Mouse (Mus musculus): Measurements from ENCODE around the gene Xaf1.

Xaf1 gene

DNA sequence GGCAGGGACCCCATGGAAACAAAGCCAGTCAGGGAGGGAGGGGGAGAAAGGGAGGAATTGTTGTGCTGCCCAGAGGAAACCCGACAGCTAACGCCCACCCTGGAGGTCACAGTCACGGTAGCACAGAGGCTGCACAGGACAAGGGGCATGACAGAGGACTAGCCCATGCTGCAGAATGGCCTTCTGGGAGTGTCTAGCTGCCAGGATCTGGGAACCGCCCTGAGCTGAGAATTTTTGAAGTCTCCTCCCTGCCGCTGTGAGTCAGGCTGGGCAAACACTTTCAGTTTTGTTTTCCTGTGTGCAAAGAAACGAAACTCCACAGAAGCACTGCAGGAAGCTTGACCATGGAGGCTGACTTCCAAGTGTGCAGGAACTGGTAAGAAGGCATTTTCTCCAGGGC is at the start of gene Xaf1:
Gene Xaf1 (plus strand): TSS at position 296 of the 400 bp plus-strand sequence.
- no peak for DNase-seq

- no peak for DNase-seq
Measured at GRCm38 (mm10) chr11:72255629-72256028, 45.8 kb upstream of the Xaf1 start.

GRCm38 (mm10) chr11:72256441-72256840 is 45.0 kb upstream of the Xaf1 start:
- DNase-seq, result no peak

DNA sequence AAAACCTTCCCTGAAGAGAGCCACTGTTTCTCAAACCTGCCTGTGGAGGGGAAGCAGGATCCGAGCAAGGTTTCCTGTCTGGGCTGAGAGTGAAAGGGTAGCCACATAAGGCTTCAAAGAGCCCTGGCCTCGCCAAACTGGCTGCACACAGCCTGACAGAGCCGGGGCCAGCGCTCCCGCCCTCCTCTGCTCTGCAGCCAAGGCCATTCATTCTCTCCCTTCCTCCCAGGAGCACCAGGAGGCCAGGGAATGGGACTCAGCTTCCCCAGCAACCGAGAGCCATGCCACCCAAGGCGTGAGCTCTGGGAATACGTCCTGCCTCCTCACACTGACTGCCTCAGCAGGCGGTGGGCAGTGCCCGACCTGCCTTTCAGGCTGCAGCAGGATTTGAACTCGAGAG is 35.9 kb upstream of the Xaf1 start:
- peak; percentile 30 for DNase-seq

DNA sequence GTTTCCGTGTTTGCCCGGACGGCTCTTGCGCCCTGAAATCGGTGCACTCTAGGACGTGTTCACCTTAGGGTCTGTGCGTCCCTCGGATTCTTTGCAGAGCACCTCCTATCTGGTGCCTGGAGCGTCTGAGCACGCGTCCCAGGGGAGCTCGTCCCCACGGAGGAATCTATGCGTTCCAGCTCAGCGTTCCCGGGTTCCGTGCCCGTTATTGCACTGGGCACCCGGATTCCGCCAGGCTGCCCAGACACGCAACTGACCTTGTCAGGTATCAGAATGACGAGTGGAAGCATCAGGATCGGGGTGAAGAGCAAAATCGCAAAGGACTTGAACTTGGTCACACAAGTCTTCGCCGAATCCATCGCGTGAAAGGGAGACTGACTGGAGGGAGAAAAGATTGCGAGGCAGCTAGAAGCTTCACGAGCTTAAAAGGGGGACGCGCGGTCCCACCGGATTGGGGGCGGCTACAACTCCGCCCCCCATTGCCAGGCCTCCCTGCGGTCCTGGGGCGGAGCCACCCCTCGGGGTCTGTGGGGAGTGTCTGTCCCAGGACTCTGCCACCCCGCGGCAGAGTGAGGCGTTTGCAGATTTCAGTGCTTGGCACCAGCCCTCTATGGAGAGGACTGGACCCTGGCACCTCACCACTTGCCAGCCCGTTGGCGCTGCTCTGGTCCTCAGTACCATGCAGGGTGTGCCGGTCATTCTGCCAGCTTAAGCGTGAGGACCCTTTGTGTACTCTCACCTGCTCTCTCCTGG is 35.0 kb upstream of the Xaf1 start:
- DNase-seq, result peak; percentile 68

DNA sequence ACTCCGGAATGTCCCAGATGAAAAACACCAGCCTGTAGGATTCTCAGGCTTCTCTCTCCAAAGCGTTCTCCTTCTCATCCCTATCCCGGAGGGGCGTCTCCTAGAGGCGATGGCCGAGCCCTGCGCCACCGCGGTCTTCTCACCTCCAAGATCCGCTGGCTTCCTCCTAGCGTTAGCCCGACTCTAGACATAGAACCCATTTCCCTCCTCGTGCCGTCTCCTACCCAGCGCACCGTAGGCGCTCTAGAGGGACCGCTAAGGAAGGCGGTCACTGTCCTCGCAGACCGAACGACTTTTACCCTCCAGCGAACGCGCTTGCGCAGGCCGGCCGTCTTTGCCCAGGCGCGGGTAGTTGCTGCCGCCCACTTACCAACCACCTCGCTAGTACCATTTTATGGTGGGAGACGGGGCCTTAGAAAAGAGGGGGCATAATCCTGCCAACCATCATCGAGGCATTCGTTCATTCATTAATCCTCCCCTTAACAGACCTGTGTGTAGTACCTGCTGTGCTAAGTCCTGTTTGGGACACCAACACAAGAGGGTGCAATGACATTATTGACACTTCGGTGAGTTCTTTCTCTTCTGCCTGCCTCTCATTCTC is 34.4 kb upstream of the Xaf1 start, which contains the start of gene Slc13a5:
Gene Slc13a5 (minus strand): TSS at position 263 of the 601 bp plus-strand sequence.
- no peak for DNase-seq

DNA sequence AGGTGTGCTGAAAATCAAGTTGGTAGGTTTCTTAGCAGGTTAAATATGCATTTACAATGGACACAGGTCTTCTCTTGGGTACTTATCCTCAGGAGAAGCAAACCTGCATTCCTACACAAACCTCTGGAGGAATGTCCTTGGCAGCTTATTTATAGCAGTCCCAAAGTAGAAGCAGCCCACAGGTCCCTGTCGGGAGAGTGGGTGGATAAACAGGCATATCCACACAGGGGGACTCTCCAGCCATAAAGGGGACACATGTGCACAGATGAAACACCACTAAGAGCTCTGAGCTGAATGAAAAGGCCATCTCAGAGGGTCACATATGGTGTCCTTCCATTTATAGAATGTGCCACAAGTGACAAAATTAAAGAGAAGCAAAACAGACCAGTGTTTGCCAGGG is 29.7 kb upstream of the Xaf1 start:
- DNase-seq, result no peak

DNA sequence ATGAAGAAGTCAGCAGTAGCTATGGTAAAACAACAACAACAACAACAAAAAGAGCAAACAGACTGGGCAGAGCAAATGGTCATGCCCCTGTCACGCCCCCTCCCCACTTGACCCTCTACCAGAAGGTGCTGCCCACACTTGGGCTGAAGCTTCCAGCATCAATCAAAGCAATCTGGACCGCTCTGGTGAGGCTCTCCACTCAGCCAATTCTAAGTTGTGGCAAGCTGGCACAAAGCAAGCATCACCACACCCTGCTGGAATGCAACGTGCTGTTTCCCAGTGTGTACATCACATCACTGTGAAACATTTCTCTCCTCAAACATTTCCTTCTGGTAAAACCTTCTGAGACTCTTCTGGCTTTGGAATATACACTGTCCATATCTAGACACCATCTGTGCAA is 28.1 kb upstream of the Xaf1 start:
- DNase-seq, result no peak

DNA sequence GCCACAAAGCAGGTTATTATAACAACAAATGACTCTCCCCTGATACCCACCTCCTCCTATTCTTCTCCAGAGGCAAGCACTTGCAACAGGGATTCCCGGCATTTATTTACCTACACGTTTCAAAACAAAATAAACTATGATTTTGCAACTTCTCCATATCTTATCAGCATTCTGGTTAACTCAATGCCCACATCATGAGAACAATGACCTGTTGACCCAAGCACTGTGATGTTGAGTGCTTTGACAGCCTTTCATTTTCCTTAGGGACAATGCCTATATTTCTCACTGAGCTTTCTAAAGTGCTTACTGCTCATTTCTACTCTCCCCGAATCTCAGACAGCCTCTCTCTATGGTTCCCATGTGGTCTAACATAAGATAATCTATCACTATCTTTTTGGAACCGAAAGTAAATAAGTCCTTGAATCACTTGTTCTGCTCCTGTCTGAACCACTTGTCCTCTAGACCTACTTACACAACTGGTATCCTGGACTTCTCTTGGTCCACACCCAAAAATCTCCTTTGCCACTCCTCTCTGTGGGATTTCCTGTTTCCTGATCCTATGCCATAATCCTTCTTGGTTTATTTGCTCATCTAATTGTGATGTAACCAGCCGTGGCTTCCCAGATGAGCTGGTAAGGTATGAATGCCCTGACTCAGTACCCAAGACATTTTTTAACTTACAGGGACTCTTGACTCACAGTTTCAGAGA is 20.1 kb upstream of the Xaf1 start:
- DNase-seq, result no peak

- no peak for DNase-seq
Measured at GRCm38 (mm10) chr11:72281852-72282400, 19.5 kb upstream of the Xaf1 start.

DNA sequence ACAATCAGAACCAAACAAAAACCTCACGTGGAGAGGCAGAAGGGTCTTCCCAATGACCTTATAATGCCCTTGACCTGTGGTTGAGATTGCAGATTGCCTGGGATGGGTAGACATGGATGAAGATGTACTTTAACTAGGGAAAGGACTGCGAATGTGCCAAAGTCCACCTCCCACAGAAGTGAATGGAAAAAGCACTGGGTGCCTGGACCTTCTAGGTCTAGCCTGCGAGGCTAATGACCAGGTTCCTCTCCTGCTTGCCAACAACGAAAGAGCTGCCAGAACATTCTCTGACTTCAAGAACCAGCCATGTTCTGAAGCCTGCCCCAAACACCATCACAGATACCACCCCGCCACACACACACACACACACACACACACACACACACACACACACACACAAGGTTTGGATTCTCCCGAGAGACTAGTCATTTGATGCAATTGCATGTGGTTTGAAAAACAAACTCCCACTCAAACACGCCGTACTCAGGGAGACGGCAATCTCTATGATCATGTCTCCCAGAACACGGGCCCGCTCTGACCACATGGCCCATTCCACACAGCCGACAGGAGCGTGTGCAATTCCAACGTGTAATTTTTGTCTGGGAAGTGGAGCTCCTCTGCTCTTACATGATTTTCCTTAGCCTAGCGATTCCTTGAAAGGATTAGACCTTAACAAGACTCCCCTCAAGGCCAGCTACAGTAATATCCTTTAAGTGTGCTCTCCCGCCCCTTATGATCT is 17.8 kb upstream of the Xaf1 start:
- no peak for DNase-seq

GRCm38 (mm10) chr11:72284532-72285182 is 16.8 kb upstream of the Xaf1 start:
- DNase-seq, result no peak

DNA sequence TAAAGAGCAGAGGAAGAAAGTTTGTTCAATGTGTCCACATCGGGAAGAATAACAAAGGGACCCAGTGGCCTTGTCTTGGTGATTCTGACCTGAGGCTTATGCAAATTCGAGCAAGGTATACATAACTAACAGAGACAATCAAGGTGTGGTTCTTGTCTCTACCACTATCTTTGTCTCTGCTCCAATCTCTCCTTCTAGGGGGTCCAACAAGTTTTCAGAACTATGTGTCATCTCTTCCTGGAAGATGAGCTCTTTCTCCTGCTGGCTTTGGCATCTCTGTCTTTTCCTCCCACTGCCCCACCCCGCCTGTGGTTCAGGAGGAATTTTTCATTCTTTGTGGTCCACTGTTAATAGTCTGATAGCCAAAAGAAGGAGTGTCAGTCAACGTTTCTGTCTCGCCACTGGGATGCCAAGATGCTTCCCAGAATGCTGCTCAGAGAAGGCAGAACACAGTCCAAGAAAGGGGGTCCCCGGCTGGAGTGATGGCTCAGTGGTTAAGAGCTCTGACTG is 15.4 kb upstream of the Xaf1 start:
- DNase-seq, result no peak

DNA sequence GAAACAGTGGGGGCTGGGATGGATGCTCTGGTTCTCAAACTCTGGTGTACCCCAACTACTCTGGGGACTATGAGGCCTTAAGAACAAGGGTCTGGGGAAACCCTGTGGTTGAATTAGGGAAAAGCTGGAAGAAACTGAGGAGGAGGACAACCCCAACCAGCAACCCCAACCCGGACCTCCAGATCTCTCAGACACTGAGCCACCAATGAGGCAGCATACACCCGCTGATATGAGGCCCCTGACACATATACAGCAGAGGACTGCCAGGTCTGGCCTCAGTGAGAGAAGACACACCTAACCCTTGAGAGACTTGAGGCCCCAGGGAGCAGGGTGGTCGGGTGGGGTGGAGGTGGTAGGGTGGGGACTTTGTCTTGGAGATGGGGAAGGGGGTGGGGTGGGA is 14.8 kb upstream of the Xaf1 start:
- no peak for DNase-seq

DNA sequence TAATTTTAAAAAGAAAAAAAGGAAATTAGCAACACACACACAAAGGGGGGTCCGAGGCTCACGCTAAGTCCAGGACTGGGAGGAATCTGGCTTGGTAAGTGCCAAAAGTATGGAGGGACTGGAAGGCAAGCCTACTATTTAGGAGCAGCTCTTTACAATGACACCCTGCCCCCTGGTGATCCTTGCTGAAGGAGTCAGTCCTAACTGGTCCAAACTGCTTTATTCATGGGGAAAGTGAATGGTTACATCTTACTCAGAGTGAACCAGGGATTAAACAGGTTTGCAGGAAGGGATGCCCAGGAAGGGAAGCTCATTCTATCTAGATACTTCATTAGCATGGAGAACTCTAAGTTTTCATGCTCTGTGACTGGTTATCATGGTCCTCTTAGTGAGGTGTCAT is 14.3 kb upstream of the Xaf1 start:
- no peak for DNase-seq

DNA sequence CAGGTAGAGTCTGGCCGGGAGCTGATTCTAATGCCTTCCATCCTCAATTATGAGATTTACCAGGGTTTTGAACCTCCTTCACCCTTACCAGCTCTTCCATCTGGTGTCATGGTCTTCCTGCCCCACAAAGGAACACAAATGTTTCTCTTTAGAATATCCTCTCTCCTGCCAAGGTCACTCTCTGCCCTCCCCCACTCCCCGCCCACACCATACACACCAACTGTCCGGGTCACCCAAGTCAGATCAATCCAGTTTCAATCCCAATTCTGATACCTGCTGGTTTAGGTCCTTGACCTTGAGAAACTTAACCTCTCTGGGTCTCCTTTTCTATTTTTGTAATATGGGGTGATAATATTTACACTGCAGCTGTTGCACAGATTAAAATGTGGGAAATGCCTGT is 13.9 kb upstream of the Xaf1 start:
- no peak for DNase-seq

DNA sequence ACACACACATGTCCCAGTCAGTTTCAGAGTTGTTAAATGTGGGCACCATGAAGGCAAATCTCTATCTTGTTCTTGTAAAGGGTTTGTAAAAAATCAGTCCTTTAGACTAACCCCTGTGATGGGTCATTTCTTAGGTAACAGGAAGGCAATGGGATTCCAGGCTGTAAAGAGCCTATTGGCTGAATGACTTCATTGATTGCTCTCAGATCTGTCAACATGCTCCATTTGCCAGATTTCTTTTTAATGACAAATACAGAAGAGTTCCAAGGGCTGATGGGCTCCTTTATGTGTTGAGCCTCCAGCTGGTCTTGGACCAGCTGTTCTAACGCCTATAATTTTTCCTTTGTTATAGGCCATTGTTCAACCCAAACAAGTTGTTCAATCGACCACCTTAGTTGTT is 8.3 kb upstream of the Xaf1 start:
- DNase-seq, result no peak

DNA sequence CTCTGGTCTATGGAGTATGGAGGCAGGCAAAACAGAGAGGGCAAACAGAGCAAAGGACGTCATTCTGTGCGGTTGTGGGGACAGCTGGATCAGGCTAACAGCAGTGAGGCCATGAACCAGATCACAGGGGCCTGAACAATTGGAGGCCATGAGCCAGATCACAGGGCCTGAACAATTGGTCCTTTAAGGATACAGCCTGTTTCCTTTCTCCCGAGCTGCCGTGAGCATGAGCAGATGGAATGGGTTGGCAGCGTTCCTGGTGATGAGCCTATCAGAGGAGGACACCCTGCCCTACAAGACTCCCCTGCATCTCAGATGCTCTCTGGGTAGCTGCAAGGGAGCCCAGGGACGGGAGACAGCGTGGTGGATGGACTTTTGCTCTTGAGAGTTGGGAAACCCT is 801 bp downstream of the Xaf1 start:
- peak; percentile 19 for DNase-seq

- DNase-seq, result no peak
Measured at GRCm38 (mm10) chr11:72307461-72307860, 6.0 kb downstream of the Xaf1 start.

- no peak for DNase-seq
Measured at GRCm38 (mm10) chr11:72308982-72309381, 7.6 kb downstream of the Xaf1 start.

DNA sequence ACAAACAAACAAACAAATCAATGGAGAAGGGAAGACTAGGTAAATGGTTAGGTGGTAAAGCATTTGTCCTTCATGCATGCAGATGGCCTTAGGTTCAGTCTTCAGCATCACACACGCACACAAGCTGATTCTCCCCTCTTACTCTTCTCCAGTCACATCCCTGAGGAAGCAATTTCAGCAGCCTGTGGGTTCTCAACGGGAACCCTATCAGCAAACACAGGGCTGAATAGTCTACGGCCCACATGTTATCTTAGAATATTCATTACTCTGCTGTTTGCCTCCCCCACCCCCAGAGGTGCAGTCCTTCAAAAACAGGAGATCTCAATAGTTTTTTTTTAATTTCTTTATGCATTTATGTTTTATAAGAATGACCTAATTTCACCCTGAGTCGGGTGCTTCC is 9.1 kb downstream of the Xaf1 start:
- DNase-seq, result no peak

- no peak for DNase-seq
Measured at GRCm38 (mm10) chr11:72311355-72312001, 10.0 kb downstream of the Xaf1 start.

Measured in right cerebral cortex, postnatal 4 days (tissue).